Mouse (Mus musculus) kidney, postnatal 14 days (tissue): ENCODE measurements around the gene 1700011L22Rik.
A peak's percentile ranks its signal among the peaks of the same experiment; 100 is the strongest.

Experiments
- DNase-seq: peaks from one replicate; pipeline ENCODE4 v3.0.0; 2022; ENCODE audit warnings: mixed read lengths

1700011L22Rik gene

GRCm38 (mm10) chr8:79248470-79248869, at the start of gene 1700011L22Rik:
TSS of gene 1700011L22Rik (minus strand) at chr8:79248570.
- DNase-seq = no peak

GRCm38 (mm10) chr8:79297763-79298162, 49.4 kb upstream of the 1700011L22Rik start:
- peak; percentile 84 for DNase-seq

GRCm38 (mm10) chr8:79295276-79296105, 47.1 kb upstream of the 1700011L22Rik start:
- DNase-seq = no peak

- peak; percentile 99 for DNase-seq
Measured at GRCm38 (mm10) chr8:79294610-79295275, 46.4 kb upstream of the 1700011L22Rik start, which contains the start of gene Mmaa. TSS of gene Mmaa (minus strand) at chr8:79294937.

GRCm38 (mm10) chr8:79293841-79294240, 45.5 kb upstream of the 1700011L22Rik start:
- no peak for DNase-seq

GRCm38 (mm10) chr8:79292712-79293264, 44.4 kb upstream of the 1700011L22Rik start:
- DNase-seq = no peak

- peak; percentile 22 for DNase-seq
Measured at GRCm38 (mm10) chr8:79289592-79289991, 41.2 kb upstream of the 1700011L22Rik start.

GRCm38 (mm10) chr8:79288681-79289080, 40.3 kb upstream of the 1700011L22Rik start:
- DNase-seq = no peak

- no peak for DNase-seq
Measured at GRCm38 (mm10) chr8:79288250-79288649, 39.9 kb upstream of the 1700011L22Rik start.

GRCm38 (mm10) chr8:79286424-79286823, 38.1 kb upstream of the 1700011L22Rik start:
- no peak for DNase-seq

- DNase-seq = no peak
Measured at GRCm38 (mm10) chr8:79284626-79285025, 36.3 kb upstream of the 1700011L22Rik start.

GRCm38 (mm10) chr8:79281376-79281890, 33.1 kb upstream of the 1700011L22Rik start:
- no peak for DNase-seq

- DNase-seq = no peak
Measured at GRCm38 (mm10) chr8:79277264-79277870, 29.0 kb upstream of the 1700011L22Rik start.

- no peak for DNase-seq
Measured at GRCm38 (mm10) chr8:79274940-79275339, 26.6 kb upstream of the 1700011L22Rik start.

- no peak for DNase-seq
Measured at GRCm38 (mm10) chr8:79273776-79274175, 25.4 kb upstream of the 1700011L22Rik start.

- no peak for DNase-seq
Measured at GRCm38 (mm10) chr8:79272676-79273075, 24.3 kb upstream of the 1700011L22Rik start.

- no peak for DNase-seq
Measured at GRCm38 (mm10) chr8:79268921-79269320, 20.6 kb upstream of the 1700011L22Rik start.

GRCm38 (mm10) chr8:79261920-79262319, 13.6 kb upstream of the 1700011L22Rik start:
- DNase-seq = no peak

GRCm38 (mm10) chr8:79256076-79256705, 7.8 kb upstream of the 1700011L22Rik start:
- DNase-seq = no peak

- DNase-seq = no peak
Measured at GRCm38 (mm10) chr8:79253742-79254141, 5.4 kb upstream of the 1700011L22Rik start.

- DNase-seq = no peak
Measured at GRCm38 (mm10) chr8:79243422-79243821, 4.9 kb downstream of the 1700011L22Rik start.

- DNase-seq = no peak
Measured at GRCm38 (mm10) chr8:79239996-79240395, 8.4 kb downstream of the 1700011L22Rik start.
